ENCODE assay signal across 21 mouse cellular contexts in genomic region chr9:100307364-100307763, GRCm38 (mm10).
DNase-seq lines count a peak whose midpoint lies in the region; ATAC-seq lines count a peak whose summit lies in the region.
"Had no signal": no experiment of that assay in that cellular context is flagged by ENCODE, and none has a peak within 500 bp of the region (broad histone marks: within the 10 kb centered on the region; RNA-seq: fewer than 3 reads in every experiment).

No protein-coding gene starts in this region.

- no peak overlapping the region for H3K27ac ChIP-seq in hindbrain, embryonic 14.5 days
- no peak overlapping the region for H3K27ac ChIP-seq in hindbrain, embryonic 12.5 days
- H3K27ac ChIP-seq in midbrain, embryonic 11.5 days (ENCODE audit: low read depth, low read length), result no peak overlapping the region
- H3K27ac ChIP-seq in midbrain, embryonic 13.5 days, result no peak overlapping the region
- no peak overlapping the region for H3K27ac ChIP-seq in midbrain, embryonic 16.5 days (ENCODE audit: low read length)
- H3K27ac ChIP-seq: gastrocnemius, adult 2 months; hindbrain, embryonic 15.5 days; kidney, embryonic 15.5 days; neural tube, embryonic 13.5 days had no signal

- H3K4me1 ChIP-seq in hindbrain, embryonic 14.5 days (replicated peaks; ENCODE audit: control insufficient read depth, insufficient read depth, low read length), result 0 out of 2 replicates have a peak, but pooled peaks cover 5% of the 10 kb centered on the region
- H3K4me1 ChIP-seq in hindbrain, embryonic 12.5 days, result no peaks in the 10 kb centered on the region; the same call in none of the 2 replicates
- H3K4me1 ChIP-seq in midbrain, embryonic 11.5 days (ENCODE audit: control insufficient read depth, insufficient read depth, low read length), result no peaks in the 10 kb centered on the region
- H3K4me1 ChIP-seq in midbrain, embryonic 13.5 days (replicated peaks), result peaks cover 5% of the 10 kb centered on the region; the same call in 1 of the 2 replicates
- peaks cover 3% of the 10 kb centered on the region for H3K4me1 ChIP-seq in midbrain, embryonic 16.5 days (ENCODE audit: control insufficient read depth, insufficient read depth, low read length)

- H3K4me2 ChIP-seq in hindbrain, embryonic 14.5 days (replicated peaks), result no peak overlapping the region
- H3K4me2 ChIP-seq in hindbrain, embryonic 12.5 days (replicated peaks), result no peak overlapping the region
- H3K4me2 ChIP-seq in midbrain, embryonic 11.5 days, result no peak overlapping the region
- no peak overlapping the region for H3K4me2 ChIP-seq in midbrain, embryonic 13.5 days (replicated peaks)
- no peak overlapping the region for H3K4me2 ChIP-seq in midbrain, embryonic 16.5 days (ENCODE audit: low read length)
- H3K4me2 ChIP-seq: heart, embryonic 11.5 days; hindbrain, embryonic 15.5 days; kidney, embryonic 15.5 days; neural tube, embryonic 13.5 days had no signal

- no peak overlapping the region for H3K9ac ChIP-seq in hindbrain, embryonic 14.5 days
- no peak overlapping the region for H3K9ac ChIP-seq in hindbrain, embryonic 12.5 days
- no peak overlapping the region for H3K9ac ChIP-seq in midbrain, embryonic 11.5 days (ENCODE audit: low read length)
- no peak overlapping the region for H3K9ac ChIP-seq in midbrain, embryonic 13.5 days (replicated peaks)
- no peak overlapping the region for H3K9ac ChIP-seq in midbrain, embryonic 16.5 days (ENCODE audit: low read depth, low read length)
- H3K9ac ChIP-seq: hindbrain, embryonic 15.5 days; kidney, embryonic 15.5 days; liver, postnatal 0 days; neural tube, embryonic 13.5 days had no signal

- H3K27me3 ChIP-seq in hindbrain, embryonic 14.5 days (ENCODE audit: control insufficient read depth, insufficient read depth, low read length), result no peaks in the 10 kb centered on the region
- no peaks in the 10 kb centered on the region for H3K27me3 ChIP-seq in hindbrain, embryonic 12.5 days
- H3K27me3 ChIP-seq in midbrain, embryonic 11.5 days (ENCODE audit: control insufficient read depth, insufficient read depth, low read length), result no peaks in the 10 kb centered on the region
- no peaks in the 10 kb centered on the region; the same call in 1 of the 2 replicates for H3K27me3 ChIP-seq in midbrain, embryonic 13.5 days
- H3K27me3 ChIP-seq in midbrain, embryonic 16.5 days (ENCODE audit: control insufficient read depth, insufficient read depth, low read depth, low read length), result no peaks in the 10 kb centered on the region
- H3K27me3 ChIP-seq: hindbrain, embryonic 15.5 days; kidney, embryonic 15.5 days had no signal

- 68% methylated on average over 2 of the region's 2 CpGs for WGBS in hindbrain, embryonic 14.5 days
- WGBS in hindbrain, embryonic 12.5 days, result 67% methylated on average over 2 of the region's 2 CpGs
- 70% methylated on average over 2 of the region's 2 CpGs for WGBS in midbrain, embryonic 11.5 days
- WGBS in midbrain, embryonic 13.5 days, result 78% methylated on average over 2 of the region's 2 CpGs
- WGBS in midbrain, embryonic 16.5 days, result 63% methylated on average over 2 of the region's 2 CpGs

- H3K9me3 ChIP-seq in hindbrain, embryonic 14.5 days (ENCODE audit: control insufficient read depth, low read length), result 0 out of 2 replicates have a peak, but pooled peaks cover 6% of the 10 kb centered on the region
- peaks cover 3% of the 10 kb centered on the region; the same call in 1 of the 2 replicates for H3K9me3 ChIP-seq in hindbrain, embryonic 12.5 days (replicated peaks)
- H3K9me3 ChIP-seq in midbrain, embryonic 11.5 days (ENCODE audit: control insufficient read depth, low read length), result no peaks in the 10 kb centered on the region
- H3K9me3 ChIP-seq in midbrain, embryonic 13.5 days, result no peaks in the 10 kb centered on the region
- H3K9me3 ChIP-seq in midbrain, embryonic 16.5 days (replicated peaks; ENCODE audit: control insufficient read depth, low read length, poor library complexity, severe bottlenecking), result peaks cover 4% of the 10 kb centered on the region; the same call in 1 of the 2 replicates
- H3K9me3 ChIP-seq: hindbrain, embryonic 15.5 days; limb, embryonic 10.5 days had no signal

- H3K36me3 ChIP-seq in hindbrain, embryonic 14.5 days (replicated peaks; ENCODE audit: control insufficient read depth, insufficient read depth), result no peaks in the 10 kb centered on the region
- no peaks in the 10 kb centered on the region for H3K36me3 ChIP-seq in hindbrain, embryonic 12.5 days
- no peaks in the 10 kb centered on the region for H3K36me3 ChIP-seq in midbrain, embryonic 11.5 days (ENCODE audit: control insufficient read depth, insufficient read depth, low read length)
- no peaks in the 10 kb centered on the region for H3K36me3 ChIP-seq in midbrain, embryonic 13.5 days
- H3K36me3 ChIP-seq in midbrain, embryonic 16.5 days (ENCODE audit: control insufficient read depth, insufficient read depth, low read length), result no peaks in the 10 kb centered on the region
- H3K36me3 ChIP-seq: hindbrain, embryonic 15.5 days; kidney, embryonic 15.5 days; limb, embryonic 10.5 days; neural tube, embryonic 13.5 days had no signal

- DNase-seq in hindbrain, embryonic 14.5 days (ENCODE audit: low spot score), result peak; percentile 26
- peak; percentile 49 for DNase-seq in midbrain, embryonic 11.5 days (ENCODE audit: low spot score, missing footprints)
- peak; percentile 46 for DNase-seq in brain, embryonic 18.5 days (ENCODE audit: low read depth, low spot score)
- no peak for DNase-seq in adrenal gland, postnatal 4 days (ENCODE audit: low spot score in 2 of 2)
- DNase-seq: cerebellum, adult 11-12 months; cerebellum, postnatal 14 days; gastrocnemius, adult 2 months; heart, postnatal 10 days; kidney, postnatal 4 days; liver, postnatal 0 days; lung, postnatal 14 days; thymus, postnatal 14 days had no signal

- no peak for ATAC-seq in hindbrain, embryonic 14.5 days (ENCODE audit: low FRiP score)
- ATAC-seq in hindbrain, embryonic 12.5 days (ENCODE audit: low FRiP score), result no peak
- no peak for ATAC-seq in midbrain, embryonic 11.5 days (ENCODE audit: low FRiP score)
- no peak for ATAC-seq in midbrain, embryonic 13.5 days
- peak; percentile 48; the same call in 1 of the 2 replicates for ATAC-seq in midbrain, embryonic 16.5 days
- ATAC-seq: intestine, postnatal 0 days; liver, postnatal 0 days had no signal

- no peak overlapping the region for H3K4me3 ChIP-seq in hindbrain, embryonic 14.5 days (replicated peaks; ENCODE audit: low read length)
- H3K4me3 ChIP-seq in hindbrain, embryonic 12.5 days, result no peak overlapping the region
- no peak overlapping the region for H3K4me3 ChIP-seq in midbrain, embryonic 11.5 days (ENCODE audit: low read depth, low read length)
- H3K4me3 ChIP-seq in midbrain, embryonic 13.5 days (replicated peaks), result no peak overlapping the region
- H3K4me3 ChIP-seq in midbrain, embryonic 16.5 days (ENCODE audit: low read depth, low read length), result no peak overlapping the region
- H3K4me3 ChIP-seq: gastrocnemius, adult 2 months; hindbrain, embryonic 15.5 days; kidney, embryonic 15.5 days; limb, embryonic 10.5 days; neural tube, embryonic 13.5 days had no signal

Comparison
In these comparisons a context has a peak if more than half of its experiments do, and no peak if none do; other contexts are left out.
1. DNase-seq: peak in hindbrain, embryonic 14.5 days (single experiment), midbrain, embryonic 11.5 days (single experiment) and brain, embryonic 18.5 days (single experiment); none in adrenal gland, postnatal 4 days (0 of 2).